Mouse (Mus musculus) heart, adult 10 weeks (tissue): ENCODE data around the gene Car5a. TPM values are rescaled to one million over a fixed set of nuclear protein-coding genes. Genes with fewer than 3 reads are reported as not detected.

Source experiments
- polyA plus RNA-seq: library from polyadenylated mRNA; stranded (reverse); fragments of 350-450 nt; fragmentation: Illumina TruSeq; extraction: RNeasy Lipid Tissue Mini Kit (QIAGEN cat#74804); gene quantifications from one replicate; pipeline ENCODE4 v1.2.3, GENCODE M21; 2014; ENCODE audit warnings: low read depth, low replicate concordance

Gene Car5a
- polyA plus RNA-seq = not detected

GRCm38 (mm10) chr8:121944831-121945230 lies at the start of gene Car5a:
TSS of gene Car5a (minus strand) at chr8:121944904.

GRCm38 (mm10) chr8:121949222-121949800 lies 4.6 kb upstream of the Car5a start, which contains the start of gene Banp:
TSS of gene Banp (plus strand) at chr8:121949750.

GRCm38 (mm10) chr8:121907587-121908248 lies 37.0 kb downstream of the Car5a start, which contains the start of gene Slc7a5:
TSS of gene Slc7a5 (minus strand) at chr8:121907694.

Other genes with a start within 250 kb of the Car5a start
- not detected for gene Jph3, start 215.3 kb downstream of the Car5a start, polyA plus RNA-seq
- 13.0 TPM for gene Klhdc4, start 115.3 kb downstream of the Car5a start, polyA plus RNA-seq
- gene Slc7a5, start 37.2 kb downstream of the Car5a start, polyA plus RNA-seq = 3.5 TPM
- gene Banp, start 4.8 kb upstream of the Car5a start, polyA plus RNA-seq = 11.8 TPM